Mouse (Mus musculus): ENCODE data around the gene Mri1.
A peak's percentile ranks its signal among the peaks of the same experiment; 100 is the strongest.

Gene Mri1

GRCm38 (mm10) chr8:84256822-84257610 lies at the start of gene Mri1:
Gene Mri1, minus strand, starts transcription at chr8:84257326.
- DNase-seq (ENCODE audit: low read depth, low spot score), result peak; percentile 95

- no peak for DNase-seq (ENCODE audit: low read depth, low spot score)
These were observed 46.8 kb upstream of the Mri1 start for GRCm38 (mm10) chr8:84303951-84304350.

- no peak for DNase-seq (ENCODE audit: low read depth, low spot score)
These were observed 40.1 kb upstream of the Mri1 start for GRCm38 (mm10) chr8:84297029-84297785.

GRCm38 (mm10) chr8:84291688-84292087 lies 34.6 kb upstream of the Mri1 start:
- peak; percentile 76 for DNase-seq (ENCODE audit: low read depth, low spot score)

- no peak for DNase-seq (ENCODE audit: low read depth, low spot score)
These were observed 34.0 kb upstream of the Mri1 start for GRCm38 (mm10) chr8:84291086-84291485.

- DNase-seq (ENCODE audit: low read depth, low spot score), result peak; percentile 58
These were observed 31.8 kb upstream of the Mri1 start for GRCm38 (mm10) chr8:84288892-84289291.

GRCm38 (mm10) chr8:84285665-84286064 lies 28.5 kb upstream of the Mri1 start:
- DNase-seq (ENCODE audit: low read depth, low spot score), result peak; percentile 62

- DNase-seq (ENCODE audit: low read depth, low spot score), result peak; percentile 50
These were observed 27.5 kb upstream of the Mri1 start for GRCm38 (mm10) chr8:84284608-84285063.

GRCm38 (mm10) chr8:84280777-84281176 lies 23.7 kb upstream of the Mri1 start:
- no peak for DNase-seq (ENCODE audit: low read depth, low spot score)

GRCm38 (mm10) chr8:84276447-84276846 lies 19.3 kb upstream of the Mri1 start:
- no peak for DNase-seq (ENCODE audit: low read depth, low spot score)

GRCm38 (mm10) chr8:84273968-84274367 lies 16.8 kb upstream of the Mri1 start:
- no peak for DNase-seq (ENCODE audit: low read depth, low spot score)

GRCm38 (mm10) chr8:84272302-84272701 lies 15.2 kb upstream of the Mri1 start:
- no peak for DNase-seq (ENCODE audit: low read depth, low spot score)

- peak; percentile 100 for DNase-seq (ENCODE audit: low read depth, low spot score)
These were observed 13.0 kb upstream of the Mri1 start, which contains the start of gene Ccdc130 for GRCm38 (mm10) chr8:84269950-84270773. Gene Ccdc130, minus strand, starts transcription at chr8:84270380.

- no peak for DNase-seq (ENCODE audit: low read depth, low spot score)
These were observed 4.0 kb upstream of the Mri1 start for GRCm38 (mm10) chr8:84261098-84261497.

GRCm38 (mm10) chr8:84256458-84256821 lies 686 bp downstream of the Mri1 start:
- DNase-seq (ENCODE audit: low read depth, low spot score), result peak; percentile 32

GRCm38 (mm10) chr8:84255858-84256257 lies 1.3 kb downstream of the Mri1 start:
- DNase-seq (ENCODE audit: low read depth, low spot score), result no peak

- peak; percentile 93 for DNase-seq (ENCODE audit: low read depth, low spot score)
These were observed 7.6 kb downstream of the Mri1 start, which contains the start of gene D8Ertd738e for GRCm38 (mm10) chr8:84249257-84250170. Gene D8Ertd738e, minus strand, starts transcription at chr8:84249719.

GRCm38 (mm10) chr8:84241821-84242220 lies 15.3 kb downstream of the Mri1 start:
- DNase-seq (ENCODE audit: low read depth, low spot score), result no peak

GRCm38 (mm10) chr8:84241167-84241566 lies 16.0 kb downstream of the Mri1 start:
- DNase-seq (ENCODE audit: low read depth, low spot score), result no peak

- no peak for DNase-seq (ENCODE audit: low read depth, low spot score)
These were observed 19.4 kb downstream of the Mri1 start for GRCm38 (mm10) chr8:84237542-84238229.

Data from mesoderm, embryonic 11.5 days (tissue).